Mouse (Mus musculus) limb, embryonic 11.5 days (tissue): ENCODE results near the gene Hmx1. TPM values are rescaled to one million over a fixed set of nuclear protein-coding genes. Genes with fewer than 3 reads are reported as not detected.
A peak's percentile ranks its signal among the peaks of the same experiment; 100 is the strongest.

Source experiments
- ATAC-seq: fragments of 200-750 bp; cut with Nextera tagmentation; 2 replicates; pipeline ENCODE4 v1.8.0; 2017; ENCODE audit warnings: low read depth; ENCODE audit not compliant: insufficient number of reproducible peaks, low FRiP score, low TSS enrichment
- DNase-seq: peaks from one replicate; pipeline ENCODE4 v3.0.0-alpha.2; 2015; ENCODE audit warnings: low spot score
- H3K27ac ChIP-seq: fragments of 300-500 bp; sonication (generic); replicated peaks from 2 replicates; pipeline ENCODE4 v1.5.1; 2014; ENCODE audit warnings: low read depth, mild to moderate bottlenecking, low read length
- H3K27me3 ChIP-seq: fragments of 300-500 bp; sonication (generic); 2 replicates; pipeline ENCODE4 v1.6.1; 2014; ENCODE audit warnings: mild to moderate bottlenecking, low read length, mixed read lengths; ENCODE audit not compliant: control insufficient read depth, insufficient read depth
- H3K36me3 ChIP-seq: fragments of 300-500 bp; sonication (generic); 2 replicates; pipeline ENCODE4 v1.6.1; 2014; ENCODE audit warnings: mild to moderate bottlenecking, low read length, moderate library complexity, mixed read lengths; ENCODE audit not compliant: control insufficient read depth, insufficient read depth
- H3K4me1 ChIP-seq: fragments of 300-500 bp; sonication (generic); 2 replicates; pipeline ENCODE4 v1.6.1; 2014; ENCODE audit warnings: low read length, mixed read lengths; ENCODE audit not compliant: control insufficient read depth, insufficient read depth
- H3K4me2 ChIP-seq: fragments of 300-500 bp; sonication (generic); 2 replicates; pipeline ENCODE4 v1.6.1; 2014; ENCODE audit warnings: low read depth, mild to moderate bottlenecking, moderate library complexity; ENCODE audit not compliant: severe bottlenecking
- H3K4me3 ChIP-seq: fragments of 300-500 bp; sonication (generic); 2 replicates; pipeline ENCODE4 v1.5.1; 2014; ENCODE audit warnings: low read depth, low read length
- H3K9ac ChIP-seq: fragments of 300-500 bp; sonication (generic); 2 replicates; pipeline ENCODE4 v1.6.1; 2014; ENCODE audit warnings: mild to moderate bottlenecking, low read length
- H3K9me3 ChIP-seq: fragments of 300-500 bp; sonication (generic); 2 replicates; pipeline ENCODE4 v1.6.1; 2016; ENCODE audit warnings: low read length; ENCODE audit not compliant: control insufficient read depth
- WGBS: fragments of 180-500 bp; shearing (Covaris S2); extraction: QIAGEN DNeasy Blood & Tissue Kit; methylation state at CpG from one replicate; pipeline ENCODE4 v1.1.7; 2014; 5-methylcytosine and 5-hydroxymethylcytosine counted together
- polyA plus RNA-seq: library from polyadenylated mRNA; unstranded; fragments of >200 nt; fragmentation: Nextera tagmentation; extraction: Ambion mirVana; gene quantifications from 2 replicates; pipeline ENCODE4 v1.2.1, GENCODE M21; 2014

The Hmx1 gene
- polyA plus RNA-seq, 1 experiment from 2014 or later: 0.28 TPM

DNA sequence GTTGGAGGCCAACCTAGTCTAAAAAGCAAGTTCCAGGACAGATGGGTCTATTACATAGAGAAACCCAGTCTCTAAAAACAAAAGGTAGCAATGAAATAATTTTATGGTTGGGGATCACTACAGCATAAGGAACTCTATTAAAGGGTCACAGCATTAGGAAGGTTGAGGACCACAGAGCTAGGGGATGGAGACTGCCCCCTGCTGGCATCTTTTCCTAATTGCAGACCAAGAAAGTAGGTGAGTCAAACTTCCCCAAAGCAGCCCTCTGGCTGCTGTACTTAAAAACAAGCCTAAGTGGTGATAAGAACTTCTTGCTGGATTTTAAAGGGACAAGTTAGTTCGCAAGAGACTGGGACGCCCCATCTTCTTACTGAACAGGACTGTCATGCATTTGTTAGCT, 9.8 kb upstream of the Hmx1 start:
- Histone ChIP-seq H3K4me3 (no peak overlapping the region), H3K9me3 (no peaks in the 10 kb centered on the region), H3K36me3 (no peaks in the 10 kb centered on the region), H3K27ac (no peak overlapping the region), H3K4me2 (no peak overlapping the region), H3K9ac (no peak overlapping the region), H3K27me3 (peaks cover 77% of the 10 kb centered on the region), H3K4me1 (no peaks in the 10 kb centered on the region)
- 44% methylated on average over 2 of the region's 2 CpGs for WGBS
- no peak for DNase-seq
- no peak for ATAC-seq

GRCm38 (mm10) chr5:35379815-35380214, 9.1 kb upstream of the Hmx1 start:
- ATAC-seq (no peak), DNase-seq (peak; percentile 78)
- H3K4me1 ChIP-seq: no peaks in the 10 kb centered on the region
- no peak overlapping the region for H3K4me2 ChIP-seq
- H3K27ac ChIP-seq: no peak overlapping the region
- peaks cover 85% of the 10 kb centered on the region for H3K27me3 ChIP-seq
- no peaks in the 10 kb centered on the region for H3K9me3 ChIP-seq
- no peaks in the 10 kb centered on the region for H3K36me3 ChIP-seq
- no peak overlapping the region for H3K4me3 ChIP-seq
- H3K9ac ChIP-seq: no peak overlapping the region
- WGBS: under 1% methylated on average over 4 of the region's 4 CpGs

GRCm38 (mm10) chr5:35387834-35388490, 946 bp upstream of the Hmx1 start:
- no peaks in the 10 kb centered on the region for H3K9me3 ChIP-seq
- no peak overlapping the region for H3K9ac ChIP-seq
- no peaks in the 10 kb centered on the region for H3K36me3 ChIP-seq
- peaks cover 6% of the 10 kb centered on the region for H3K4me1 ChIP-seq
- ATAC-seq (no peak), DNase-seq (no peak)
- no peak overlapping the region for H3K27ac ChIP-seq
- peak overlapping the region; percentile 73 for H3K4me2 ChIP-seq
- peaks cover 100% of the 10 kb centered on the region for H3K27me3 ChIP-seq
- 2% methylated on average over 38 of the region's 38 CpGs for whole genome bisulfite sequencing
- peak overlapping the region; percentile 38 for H3K4me3 ChIP-seq

DNA sequence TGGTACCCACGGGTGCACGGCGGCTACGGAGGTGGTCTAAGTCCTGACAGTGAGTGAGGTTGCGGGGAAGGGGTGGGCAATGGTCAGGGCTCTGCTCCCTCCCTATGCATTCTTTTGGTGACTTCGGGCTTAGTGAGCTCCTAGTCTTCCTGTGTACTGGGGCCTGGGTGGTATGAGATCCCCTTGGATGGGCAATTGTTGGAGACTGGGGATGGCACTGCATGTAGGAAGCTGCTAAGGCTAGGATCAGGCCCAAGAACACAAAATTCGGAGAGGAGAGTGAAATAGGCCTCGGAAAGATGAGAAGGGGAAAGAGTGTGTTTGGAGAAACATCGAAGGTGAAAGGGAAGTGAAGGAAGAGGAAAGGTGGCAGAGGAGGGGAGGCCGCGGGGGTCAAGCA, 533 bp downstream of the Hmx1 start:
- Histone ChIP-seq H3K4me1 (peaks cover 6% of the 10 kb centered on the region), H3K4me3 (no peak overlapping the region), H3K27me3 (peaks cover 100% of the 10 kb centered on the region), H3K36me3 (no peaks in the 10 kb centered on the region), H3K9me3 (no peaks in the 10 kb centered on the region), H3K4me2 (peak overlapping the region; percentile 73; the same call in 1 of the 2 replicates), H3K27ac (no peak overlapping the region), H3K9ac (no peak overlapping the region)
- DNase-seq: no peak
- ATAC-seq: no peak
- 2% methylated on average over 11 of the region's 11 CpGs for WGBS

DNA sequence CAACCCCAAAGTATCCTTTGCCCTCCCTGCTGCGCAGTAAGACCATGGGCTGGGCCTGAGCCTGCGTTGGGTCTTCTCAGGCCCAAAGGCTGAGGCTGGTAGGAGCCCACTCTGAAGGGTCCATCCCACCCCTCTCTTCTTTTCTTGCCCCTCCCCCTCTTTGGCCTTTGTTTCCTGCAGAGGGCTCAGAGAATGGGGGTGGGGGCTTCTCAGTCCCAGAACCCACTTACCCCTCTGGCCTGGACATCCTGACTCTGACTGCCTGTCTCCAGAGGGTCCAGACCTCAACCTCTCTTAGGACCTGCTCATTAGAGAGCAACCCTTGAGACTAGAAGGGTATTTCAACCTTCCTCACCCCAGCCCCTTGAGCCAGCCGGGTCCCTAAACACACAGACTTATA, 1.0 kb downstream of the Hmx1 start:
- no peak overlapping the region for H3K4me2 ChIP-seq

DNA sequence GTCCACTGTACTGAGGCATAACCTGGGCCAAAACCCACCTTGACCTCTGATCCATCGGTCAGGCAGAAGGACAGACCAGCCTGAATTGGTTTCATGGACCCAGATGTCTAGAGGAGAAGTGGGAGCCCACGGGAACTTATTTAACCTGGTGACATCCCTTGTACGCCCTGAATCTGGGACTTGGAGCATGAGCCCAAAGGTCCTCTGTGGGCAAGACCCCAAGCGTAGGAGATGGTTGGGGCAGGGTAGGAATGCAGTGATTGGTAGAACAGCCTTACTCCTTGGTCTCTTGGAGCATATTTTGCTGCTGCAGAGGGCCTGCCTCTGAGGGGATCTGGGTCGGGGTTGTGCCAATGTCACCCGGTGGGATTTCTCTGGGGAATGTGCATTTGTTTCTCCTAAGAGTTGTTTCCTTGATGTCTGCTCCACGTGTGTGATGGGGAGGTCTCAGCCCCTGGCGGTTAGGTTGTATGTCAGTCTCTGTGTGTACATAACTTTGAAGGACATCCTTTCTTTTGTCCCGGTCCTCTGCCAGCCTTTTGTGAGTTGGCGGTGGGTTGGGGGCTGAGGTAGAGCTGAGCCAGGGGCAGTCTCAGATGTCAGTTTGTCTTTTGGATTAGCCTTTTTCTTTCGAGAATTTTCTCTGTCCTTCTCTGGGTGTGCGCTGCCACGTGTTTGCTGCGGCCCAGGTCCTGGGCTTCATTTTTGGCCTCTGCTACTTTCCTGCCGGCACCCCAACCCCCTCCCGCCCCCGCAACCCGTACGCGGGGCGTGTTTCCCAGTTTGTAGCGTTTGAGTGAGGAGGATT, 2.1 kb downstream of the Hmx1 start:
- 2% methylated on average over 22 of the region's 22 CpGs for WGBS
- DNase-seq (no peak), ATAC-seq (no peak)
- no peak overlapping the region for H3K4me2 ChIP-seq
- no peaks in the 10 kb centered on the region for H3K9me3 ChIP-seq
- H3K36me3 ChIP-seq: no peaks in the 10 kb centered on the region
- no peak overlapping the region for H3K27ac ChIP-seq
- peaks cover 100% of the 10 kb centered on the region for H3K27me3 ChIP-seq
- H3K4me1 ChIP-seq: peaks cover 6% of the 10 kb centered on the region
- H3K9ac ChIP-seq: no peak overlapping the region
- peak overlapping the region; percentile 23 for H3K4me3 ChIP-seq

More for the DNA sequence above, 1.0 kb downstream of the Hmx1 start:
- Histone ChIP-seq H3K9ac (no peak overlapping the region), H3K4me1 (peaks cover 6% of the 10 kb centered on the region), H3K4me3 (no peak overlapping the region), H3K27ac (no peak overlapping the region), H3K27me3 (peaks cover 100% of the 10 kb centered on the region), H3K9me3 (no peaks in the 10 kb centered on the region), H3K36me3 (no peaks in the 10 kb centered on the region)
- no peak for ATAC-seq
- 14% methylated on average over 3 of the region's 3 CpGs for WGBS
- DNase-seq: no peak

GRCm38 (mm10) chr5:35391656-35392333, 2.9 kb downstream of the Hmx1 start:
- H3K27me3 ChIP-seq: peaks cover 95% of the 10 kb centered on the region
- no peaks in the 10 kb centered on the region for H3K9me3 ChIP-seq
- WGBS: under 1% methylated on average over 84 of the region's 88 CpGs
- ATAC-seq (no peak), DNase-seq (peak; percentile 68)
- H3K27ac ChIP-seq: no peak overlapping the region
- H3K36me3 ChIP-seq: no peaks in the 10 kb centered on the region
- peaks cover 6% of the 10 kb centered on the region for H3K4me1 ChIP-seq
- H3K9ac ChIP-seq: no peak overlapping the region
- peak overlapping the region; percentile 35; the same call in 1 of the 2 replicates for H3K4me2 ChIP-seq
- H3K4me3 ChIP-seq: peak overlapping the region; percentile 23

GRCm38 (mm10) chr5:35392334-35392695, 3.4 kb downstream of the Hmx1 start:
- Histone ChIP-seq H3K4me1 (peaks cover 6% of the 10 kb centered on the region), H3K9me3 (no peaks in the 10 kb centered on the region), H3K9ac (no peak overlapping the region), H3K27me3 (peaks cover 95% of the 10 kb centered on the region), H3K27ac (no peak overlapping the region), H3K36me3 (no peaks in the 10 kb centered on the region), H3K4me2 (peak overlapping the region; percentile 35), H3K4me3 (peak overlapping the region; percentile 23)
- no peak for ATAC-seq
- WGBS: under 1% methylated on average over 37 of the region's 37 CpGs
- DNase-seq: no peak
